Mouse (Mus musculus): ENCODE measurements at regions not wholly inside any gene's neighbourhood (a gene's known extent, or its start where the extent isn't known, plus 50 kb on each side); places are given as distances from the start of the nearest gene placed in this dataset.

DNA sequence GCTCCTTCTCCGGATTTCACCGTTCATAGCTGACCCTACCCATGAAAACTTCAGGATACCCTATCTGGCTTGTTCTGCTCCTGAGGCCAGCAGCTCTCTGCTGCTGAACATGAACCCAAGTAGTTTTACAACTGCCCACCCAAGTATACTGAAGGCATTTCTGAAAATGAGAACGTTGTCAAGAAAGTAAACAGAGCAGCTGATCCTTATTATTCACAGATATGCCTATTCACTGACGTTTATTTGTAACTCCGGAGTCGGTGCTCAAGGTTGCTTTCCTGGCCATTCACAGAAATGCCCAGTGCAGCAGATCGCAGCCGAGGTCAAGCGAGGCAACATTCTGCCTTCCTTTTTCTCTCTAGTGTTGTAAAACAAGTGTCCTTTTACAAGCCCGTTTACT lies 128.4 kb upstream of the N6amt1 start:
- no peak for DNase-seq (ENCODE audit: low read depth)

DNA sequence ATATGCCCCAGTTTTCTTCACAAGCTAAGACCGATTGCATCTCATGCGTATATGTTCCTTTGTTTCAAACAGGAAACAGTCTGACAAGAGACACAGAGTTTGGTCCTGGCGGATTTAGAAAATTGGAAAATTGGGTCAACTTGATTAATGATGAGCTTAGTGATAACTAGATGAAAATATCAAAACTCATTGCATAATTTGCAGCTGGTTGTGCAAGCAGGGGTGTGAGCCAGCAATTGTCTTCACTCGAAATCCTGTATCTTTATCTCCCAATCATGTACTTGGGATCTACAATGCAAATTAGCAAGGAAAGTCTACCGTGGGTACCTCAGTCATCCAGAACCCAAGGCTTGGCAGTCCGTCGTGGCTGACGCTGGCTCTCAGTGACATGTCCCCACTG lies 128.9 kb upstream of the N6amt1 start:
- no peak for DNase-seq (ENCODE audit: low read depth)

DNA sequence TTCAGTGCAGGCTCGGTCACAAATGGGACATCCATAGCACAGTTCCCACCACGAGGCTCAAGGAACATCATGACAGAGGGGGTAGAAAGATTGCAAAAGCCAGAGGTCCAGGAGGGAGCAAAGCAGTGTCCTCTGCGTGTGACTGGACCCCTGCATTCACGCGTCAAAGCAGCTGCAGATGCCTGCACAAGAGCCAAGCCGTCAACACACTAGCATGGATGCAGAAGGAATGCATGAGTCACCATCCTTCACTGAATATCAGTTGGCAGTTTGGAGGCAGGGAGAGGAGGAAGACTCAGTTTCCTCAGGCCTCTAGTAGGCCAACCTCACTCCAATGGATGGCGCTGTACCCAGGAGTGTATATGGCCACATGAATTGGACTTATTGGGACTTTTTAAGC lies 130.0 kb upstream of the N6amt1 start:
- no peak for DNase-seq (ENCODE audit: low read depth)

DNA sequence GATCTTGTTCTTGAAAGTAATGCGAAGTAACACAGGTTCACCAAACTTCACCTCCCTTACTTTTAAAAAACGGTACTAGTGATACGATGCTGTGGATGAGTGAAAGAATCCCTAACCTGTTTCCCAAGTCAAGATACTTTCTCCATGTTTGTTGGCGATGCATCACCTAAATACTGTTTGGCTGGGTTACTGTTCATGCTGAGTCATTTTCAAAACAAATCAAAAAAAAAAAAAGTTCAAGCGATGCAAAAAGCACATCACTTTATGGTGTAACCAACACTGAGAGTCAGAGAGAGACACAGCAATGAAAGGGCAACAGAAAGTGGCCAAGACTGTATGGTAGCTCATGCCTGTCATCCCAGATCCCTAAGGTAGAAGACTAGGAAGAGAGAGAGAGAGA lies 133.4 kb upstream of the N6amt1 start:
- no peak for DNase-seq (ENCODE audit: low read depth)

DNA sequence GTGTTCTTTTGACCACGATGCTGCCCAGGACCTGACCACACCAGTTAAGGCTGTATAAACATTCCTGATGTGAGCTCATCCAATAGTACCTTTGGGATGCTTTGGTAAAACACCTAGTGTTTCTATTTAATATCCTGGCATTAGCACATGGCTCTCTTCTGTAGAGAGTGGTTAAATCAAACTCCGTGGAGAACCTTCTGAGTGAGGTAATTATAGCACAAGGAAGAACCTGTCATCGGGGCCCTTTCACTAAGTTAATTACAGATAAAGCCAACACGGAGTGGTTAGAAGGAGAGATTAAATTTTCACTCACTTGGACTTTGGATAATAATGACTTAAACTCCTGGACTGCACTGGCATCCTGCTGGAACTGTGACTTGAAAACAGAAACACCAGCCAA lies 133.8 kb upstream of the N6amt1 start:
- DNase-seq (ENCODE audit: low read depth), result no peak

DNA sequence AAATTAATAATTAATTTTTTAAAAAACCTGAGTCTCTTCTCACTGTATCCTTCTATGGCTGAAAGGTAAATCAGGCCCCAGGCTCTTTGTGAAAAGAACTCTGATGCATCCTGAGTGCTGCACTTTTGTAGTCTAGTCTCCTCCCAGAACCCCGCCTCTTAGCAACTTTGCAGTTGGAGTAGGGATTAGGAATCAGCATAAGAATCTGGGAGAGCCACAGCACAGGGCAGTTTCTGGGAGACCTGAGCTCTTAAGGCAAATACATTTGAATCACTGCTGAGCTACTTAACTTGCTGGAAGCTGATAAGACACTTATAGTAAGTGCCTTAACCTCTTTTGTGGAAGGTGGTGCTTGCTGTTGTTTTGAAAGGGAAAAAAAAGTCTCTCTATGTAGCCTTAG lies 146.1 kb upstream of the N6amt1 start:
- DNase-seq (ENCODE audit: low read depth), result no peak

DNA sequence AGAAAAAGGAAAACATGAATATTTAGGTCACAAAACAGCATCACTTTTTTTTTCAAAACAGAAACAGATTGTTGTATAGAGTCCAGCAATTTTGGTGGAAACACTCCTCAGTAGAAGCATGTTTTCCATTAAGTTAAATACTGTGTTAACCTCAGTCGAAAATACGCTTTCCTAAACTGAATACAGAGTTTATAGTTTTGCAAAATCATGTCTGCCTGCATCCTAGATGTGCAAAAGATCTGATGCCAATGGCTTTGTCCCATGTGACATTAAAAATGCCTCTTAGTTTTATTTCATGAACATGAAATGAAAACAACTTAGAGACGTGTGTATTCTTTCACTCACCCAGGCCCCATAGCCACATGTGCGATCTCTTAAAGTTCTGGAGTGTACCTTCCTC lies 163.5 kb upstream of the N6amt1 start:
- no peak for DNase-seq (ENCODE audit: low read depth)

DNA sequence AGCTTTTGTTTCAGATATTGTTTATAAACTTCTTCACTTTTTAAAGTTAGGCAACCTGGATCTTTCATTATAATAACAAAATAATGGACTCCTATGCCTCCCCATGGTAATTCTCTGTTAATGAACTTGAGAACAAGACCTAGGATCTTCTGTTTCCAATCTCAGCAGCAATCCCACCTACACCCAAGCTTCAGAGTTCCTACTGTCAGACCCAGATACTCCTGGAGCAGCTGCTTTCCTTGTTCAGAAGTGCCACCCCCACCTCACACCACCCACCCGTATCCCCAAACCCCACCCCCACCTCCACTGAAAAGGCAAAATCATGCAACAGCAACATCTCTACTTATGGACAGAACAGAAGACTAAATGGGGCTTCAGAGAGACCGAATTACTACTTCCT lies 165.2 kb upstream of the N6amt1 start:
- no peak for DNase-seq (ENCODE audit: low read depth)

DNA sequence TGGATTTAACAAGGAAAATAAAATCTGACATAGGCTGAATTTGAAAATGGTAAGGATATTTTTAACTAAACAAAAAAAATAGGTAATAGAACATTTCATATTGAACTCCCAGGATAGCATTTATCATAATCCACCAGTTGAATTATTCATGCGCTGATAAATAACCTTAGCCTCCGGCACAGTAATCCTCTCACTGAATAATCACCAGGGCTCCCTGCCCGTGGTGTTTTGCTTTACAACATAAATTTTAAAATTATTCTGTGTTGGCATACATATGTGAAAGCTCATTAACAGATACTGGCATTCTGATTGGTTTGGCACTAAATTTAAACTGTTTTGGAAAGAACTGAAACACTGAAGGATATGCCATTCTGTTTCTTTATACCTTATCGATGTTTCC lies 181.6 kb upstream of the N6amt1 start:
- DNase-seq (ENCODE audit: low read depth), result no peak

DNA sequence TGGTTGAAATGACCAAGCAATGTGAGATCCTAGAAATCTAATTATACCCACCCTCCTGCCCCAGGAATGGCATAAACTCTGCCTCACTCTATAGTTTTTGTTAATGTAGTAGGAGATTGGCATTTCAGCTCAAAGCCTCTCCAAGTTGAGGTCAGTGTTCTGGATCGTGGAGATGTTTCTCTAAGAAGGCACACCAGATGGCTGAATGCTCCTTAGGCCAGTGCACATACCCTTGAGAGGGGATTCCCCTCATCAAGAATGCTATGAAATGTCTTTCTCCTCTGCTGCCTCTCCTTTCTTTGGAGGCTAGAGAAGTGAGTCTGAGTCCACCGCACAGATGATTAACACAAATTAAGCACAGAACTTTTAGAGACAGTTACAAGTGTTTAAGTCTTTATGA lies 214.7 kb upstream of the N6amt1 start:
- DNase-seq (ENCODE audit: low read depth), result no peak

DNA sequence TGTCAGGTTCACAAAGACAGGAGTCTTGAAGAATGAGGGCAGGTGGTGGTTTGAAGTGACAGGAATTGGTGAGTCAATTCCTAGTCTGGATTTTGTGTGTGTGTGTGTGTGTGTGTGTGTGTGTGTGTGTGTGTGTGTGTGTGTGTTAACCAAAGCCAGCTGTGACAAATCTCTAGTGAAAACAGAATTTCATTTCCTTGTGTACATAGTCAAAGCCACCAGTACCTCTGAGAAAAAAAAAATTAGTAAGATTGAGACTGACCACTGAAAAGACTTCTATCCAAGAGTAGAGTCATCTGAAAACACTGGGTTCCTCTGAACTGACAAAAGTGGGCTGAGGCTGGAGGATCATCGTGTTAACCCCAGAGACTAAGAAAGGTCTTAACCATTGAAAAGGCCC lies 217.5 kb upstream of the N6amt1 start:
- DNase-seq (ENCODE audit: low read depth), result no peak

DNA sequence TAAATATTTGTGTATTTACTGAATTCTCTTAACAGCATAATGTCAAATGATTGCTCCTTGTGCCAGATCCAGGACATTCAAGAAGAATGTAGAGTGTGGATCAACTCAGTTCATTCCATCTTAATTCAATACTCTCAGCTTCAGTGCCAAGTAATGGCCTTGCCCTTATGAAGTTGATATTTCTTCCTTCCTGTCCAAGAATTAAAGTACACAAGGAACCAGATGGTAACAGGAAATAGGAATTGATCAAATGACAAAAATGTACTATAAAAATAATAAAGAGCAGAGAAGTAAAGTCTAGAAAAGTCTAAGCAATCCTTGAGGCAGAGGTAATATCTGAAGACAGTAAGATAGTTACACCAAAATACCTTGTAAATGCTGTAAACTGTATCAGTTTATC lies 219.5 kb upstream of the N6amt1 start:
- no peak for DNase-seq (ENCODE audit: low read depth)

DNA sequence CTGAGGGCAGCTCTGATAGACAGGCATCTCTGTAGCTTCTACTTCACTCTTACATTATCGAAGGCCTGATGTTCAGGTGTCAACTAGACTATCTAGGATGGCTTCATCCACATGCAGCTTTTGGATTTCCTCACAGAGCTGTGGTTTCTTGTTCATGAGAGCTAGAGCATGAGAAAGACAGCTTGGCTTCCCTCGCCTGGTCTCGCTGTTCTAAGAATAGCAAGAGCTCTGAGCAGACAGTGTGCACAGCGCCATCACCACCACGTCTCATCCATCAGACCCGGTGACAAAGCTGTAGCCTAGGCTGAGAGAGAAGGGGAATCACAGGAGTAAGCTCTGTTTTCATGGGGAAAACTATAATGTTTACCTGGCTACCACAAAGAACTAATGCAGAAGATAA lies 220.1 kb upstream of the N6amt1 start:
- no peak for DNase-seq (ENCODE audit: low read depth)

DNA sequence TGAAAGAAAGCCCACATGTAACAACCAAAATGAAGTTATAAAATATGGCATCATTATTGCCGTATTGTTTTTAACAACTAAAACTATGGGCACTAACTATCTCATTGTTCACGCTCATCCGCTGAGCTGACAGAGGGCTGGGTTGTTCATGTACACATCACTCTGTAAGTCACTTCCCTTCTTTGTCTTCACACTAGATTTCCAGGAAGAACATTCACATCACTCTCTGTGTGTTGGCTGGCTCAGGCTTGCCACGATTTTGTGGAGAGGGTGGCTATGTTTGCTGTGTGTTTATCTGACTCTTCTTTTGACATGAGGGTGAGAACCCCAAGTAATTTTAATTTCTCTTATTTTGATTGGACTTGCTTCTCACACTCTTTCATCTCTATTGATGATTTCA lies 221.9 kb upstream of the N6amt1 start:
- no peak for DNase-seq (ENCODE audit: low read depth)

DNA sequence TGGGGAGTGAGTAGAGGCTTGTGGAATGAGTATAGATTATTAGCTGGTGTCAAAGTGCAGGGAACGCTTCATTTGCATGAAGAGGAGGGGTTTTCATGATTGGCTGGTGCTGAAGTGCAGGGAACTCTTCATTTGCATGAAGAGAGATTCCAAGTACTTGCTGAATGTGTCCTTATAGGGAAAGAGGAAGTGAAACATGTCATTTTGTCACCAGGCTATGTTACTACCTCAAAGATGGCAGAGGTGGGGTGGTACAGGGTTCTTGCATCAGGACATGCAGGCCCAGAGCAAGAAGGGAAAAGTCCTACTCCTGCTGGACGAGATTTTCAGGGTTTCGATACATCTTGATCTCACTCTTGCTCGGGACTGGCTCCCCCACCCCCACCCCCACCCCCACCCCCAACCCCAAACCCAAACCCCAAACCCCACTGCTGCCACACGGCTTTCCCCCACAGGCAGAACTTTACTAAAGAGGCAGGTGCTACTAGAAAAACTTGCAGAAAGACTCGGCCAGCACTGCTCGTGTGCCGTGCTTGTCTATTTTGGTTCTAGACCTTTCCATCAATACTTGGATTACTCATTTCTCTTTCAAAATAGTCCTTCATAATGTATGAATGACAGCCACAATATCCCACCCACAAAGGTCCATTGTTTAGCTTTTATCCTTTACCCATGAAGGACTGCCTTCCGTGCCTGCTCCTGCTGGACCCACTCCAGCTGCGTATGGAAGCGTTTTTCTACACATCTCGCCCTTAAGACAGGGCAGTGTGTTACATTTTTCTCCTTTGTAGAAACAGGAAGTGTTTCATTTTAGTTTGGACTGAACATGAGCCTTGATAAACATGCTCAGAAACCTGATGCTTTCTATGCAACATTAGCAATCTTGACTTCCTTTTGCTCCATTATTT lies 223.0 kb upstream of the N6amt1 start:
- no peak for DNase-seq (ENCODE audit: low read depth)

DNA sequence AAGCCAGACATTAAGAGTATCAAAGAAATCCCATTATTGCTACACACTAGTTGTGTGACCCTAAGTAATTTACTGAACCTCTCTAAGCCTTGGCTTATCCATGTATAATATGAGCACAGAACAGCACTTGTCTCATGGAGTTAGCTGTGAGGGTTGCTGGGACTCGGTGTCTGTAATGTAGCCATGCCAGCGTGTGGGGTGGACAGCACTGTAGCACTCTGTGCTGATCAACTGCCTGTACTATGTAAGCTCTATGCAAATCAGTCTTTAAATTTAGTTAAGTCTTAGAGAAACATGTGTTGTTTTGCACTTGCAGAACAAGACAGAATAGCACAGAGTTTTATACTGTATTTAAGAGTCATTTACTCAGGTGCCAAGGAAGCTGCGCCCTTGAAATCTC lies 225.0 kb upstream of the N6amt1 start:
- DNase-seq (ENCODE audit: low read depth), result no peak

DNA sequence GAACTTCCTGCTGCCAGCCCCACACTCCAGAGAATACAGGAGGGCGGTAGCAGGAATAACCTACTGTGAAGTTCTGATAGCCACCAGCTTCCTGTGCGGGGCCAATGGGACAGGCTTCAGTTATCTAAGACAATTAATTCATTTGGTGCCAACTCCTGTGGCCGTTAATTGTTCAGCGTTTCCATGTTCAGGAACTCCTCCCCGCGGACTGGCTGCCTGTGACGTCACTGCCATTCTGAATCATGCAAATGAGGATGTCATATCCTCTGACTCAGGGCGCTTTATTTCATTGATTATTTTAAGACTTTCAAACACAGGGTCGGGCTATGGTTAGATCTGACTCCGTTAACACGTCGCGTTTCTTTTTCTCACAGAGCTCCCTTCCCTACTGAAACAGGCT lies 225.8 kb upstream of the N6amt1 start:
- no peak for DNase-seq (ENCODE audit: low read depth)

DNA sequence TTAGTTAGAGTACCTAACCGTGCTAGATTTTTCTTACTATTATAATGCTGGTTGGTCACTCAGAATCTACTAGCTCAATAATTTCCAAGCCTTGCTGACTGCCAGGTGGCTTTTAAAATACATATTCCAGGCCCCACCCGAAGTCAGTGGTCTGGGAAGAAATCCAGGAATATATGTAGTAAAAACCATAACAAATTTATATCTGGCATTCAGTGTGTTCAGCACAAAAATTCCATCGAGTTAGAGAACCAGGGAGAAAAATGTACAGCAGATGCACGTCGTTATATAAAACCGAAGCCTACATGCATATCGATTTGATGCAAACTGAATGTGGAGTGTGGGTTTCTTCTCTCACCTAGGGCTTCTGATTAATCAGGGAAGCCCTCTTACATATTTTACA lies 229.5 kb upstream of the N6amt1 start:
- no peak for DNase-seq (ENCODE audit: low read depth)

DNA sequence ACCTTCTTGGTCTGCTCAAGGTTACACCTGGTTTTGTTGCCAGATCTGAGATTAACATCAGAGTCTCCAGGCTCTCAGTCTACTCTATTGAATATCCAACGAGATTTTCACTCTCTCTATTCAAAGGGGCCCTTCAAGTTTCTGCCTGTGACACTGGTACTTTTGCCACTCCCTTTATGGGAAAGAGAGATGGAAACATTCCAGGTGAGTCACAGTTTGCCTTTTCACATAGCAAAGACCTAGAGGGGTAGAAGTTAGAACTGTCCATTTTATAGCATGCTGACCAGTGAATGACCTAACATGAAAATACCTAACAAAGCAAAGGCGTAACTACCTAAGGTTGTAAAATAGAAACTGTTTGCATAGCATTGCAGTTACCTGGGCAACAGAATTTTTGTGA lies 250.4 kb upstream of the N6amt1 start:
- DNase-seq (ENCODE audit: low read depth), result no peak

DNA sequence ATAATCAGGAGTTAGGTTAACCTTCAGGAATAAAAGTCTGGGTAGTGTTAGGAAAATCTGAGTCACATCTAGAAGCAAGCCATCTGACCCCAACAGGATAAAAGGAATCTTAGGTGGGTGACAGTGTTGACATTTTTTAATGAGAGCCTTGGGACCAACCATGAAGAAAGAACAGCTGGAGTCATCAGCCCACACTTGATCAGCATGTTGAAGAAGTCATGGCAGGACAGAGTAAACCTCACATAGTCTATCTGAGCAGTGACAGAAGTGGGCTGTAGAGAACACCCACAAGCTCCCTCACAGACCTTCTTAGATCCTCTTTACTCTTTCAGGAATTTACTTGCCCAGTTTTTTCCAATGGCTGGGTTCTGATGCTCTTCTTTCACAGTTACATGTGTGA lies 251.9 kb upstream of the N6amt1 start:
- DNase-seq (ENCODE audit: low read depth), result no peak

DNA sequence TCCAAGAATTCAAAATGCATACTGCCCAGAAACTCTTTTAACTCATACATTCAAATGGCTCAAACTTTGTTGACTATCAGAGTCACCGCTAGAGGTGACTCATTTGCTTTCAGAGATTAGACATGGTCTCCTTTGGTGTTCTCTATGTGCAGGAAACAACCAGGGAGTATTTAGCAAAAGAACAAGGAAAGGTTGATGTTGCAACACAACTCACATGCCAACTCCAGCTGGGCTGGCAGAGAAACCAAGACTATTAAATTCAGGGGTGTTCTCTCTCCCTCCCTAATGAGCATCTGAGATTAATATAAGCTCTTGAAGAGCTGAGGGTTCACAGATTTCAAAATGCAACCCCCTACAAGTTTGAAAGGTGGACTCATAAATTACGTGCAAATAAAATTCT lies 262.0 kb upstream of the N6amt1 start:
- no peak for DNase-seq (ENCODE audit: low read depth)

DNA sequence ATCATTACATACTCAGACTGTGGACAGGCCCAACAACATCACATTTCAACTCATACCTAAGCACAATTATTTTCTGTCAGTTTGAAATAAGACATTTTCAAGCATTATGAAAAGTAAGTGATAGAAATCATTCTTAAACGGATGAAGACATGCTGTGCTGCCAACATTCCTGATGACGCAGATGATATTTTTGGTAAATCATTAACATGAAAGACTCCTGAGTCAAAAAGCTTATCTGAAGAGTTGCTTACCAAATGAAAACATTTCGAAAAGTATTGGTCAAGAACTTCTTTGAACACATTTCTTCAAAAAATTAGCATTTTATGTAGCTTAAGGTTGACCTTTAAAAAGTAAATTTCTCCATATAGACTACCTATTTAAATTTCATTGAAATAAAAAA lies 264.7 kb upstream of the N6amt1 start:
- no peak for DNase-seq (ENCODE audit: low read depth)

DNA sequence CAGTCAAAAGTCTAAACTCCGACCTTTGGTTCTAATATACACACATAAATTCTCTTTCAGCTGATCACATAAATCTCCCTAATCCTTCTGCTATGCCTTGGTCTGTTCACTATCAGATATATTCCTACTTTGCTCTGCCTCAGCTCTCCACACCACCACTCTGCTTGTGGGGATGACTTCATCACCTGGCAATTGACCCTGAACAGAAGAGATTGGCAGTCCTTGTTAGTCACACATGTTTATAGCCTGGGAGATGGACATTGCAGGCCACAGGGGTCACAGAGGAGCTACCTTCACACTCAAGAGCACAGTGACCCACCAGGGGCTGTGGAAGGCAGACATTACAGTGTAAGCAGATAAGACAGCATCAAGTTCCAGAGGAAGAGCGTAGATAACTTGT lies 270.5 kb upstream of the N6amt1 start:
- no peak for DNase-seq (ENCODE audit: low read depth)

DNA sequence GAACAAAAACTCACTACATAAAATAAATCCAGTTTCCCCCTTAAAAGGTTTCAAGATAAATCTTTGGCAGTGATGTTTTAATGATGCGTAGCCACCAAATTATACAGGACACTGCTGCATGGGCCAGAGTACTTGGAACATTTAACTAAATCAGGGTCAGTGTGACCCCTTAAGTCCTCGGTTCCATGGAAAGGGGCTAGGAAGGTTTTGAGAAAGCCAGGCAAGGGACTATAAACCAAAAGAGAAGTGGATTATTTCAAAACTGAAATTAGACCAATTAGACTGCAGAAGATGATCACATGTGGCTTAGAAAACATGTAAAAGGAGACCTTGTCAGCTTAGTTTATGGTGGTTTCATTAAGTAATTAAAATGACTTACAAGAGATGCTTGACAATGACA lies 276.6 kb upstream of the N6amt1 start:
- no peak for DNase-seq (ENCODE audit: low read depth)
